Comparison of ENCODE assay signal across 9 mouse cellular contexts in genomic region chr6:135827942-135828341, GRCm38 (mm10).
DNase-seq lines count a peak whose midpoint lies in the region; ATAC-seq and TF ChIP-seq lines count a peak whose summit lies in the region.
"Had no signal": no experiment of that assay in that cellular context is flagged by ENCODE, and none has a peak within 500 bp of the region (broad histone marks: within the 10 kb centered on the region; RNA-seq: fewer than 3 reads in every experiment).

No protein-coding gene starts in this region.

- H3K36me3 ChIP-seq in heart, embryonic 11.5 days (ENCODE audit: control insufficient read depth, insufficient read depth, low read length), result no peaks in the 10 kb centered on the region
- H3K36me3 ChIP-seq in thymus, adult 2 months (ENCODE audit: control insufficient read depth, insufficient read depth, low read length), result no peaks in the 10 kb centered on the region
- no peaks in the 10 kb centered on the region for H3K36me3 ChIP-seq in lung, embryonic 14.5 days (ENCODE audit: insufficient read depth)
- H3K36me3 ChIP-seq in testis, adult 2 months (ENCODE audit: control insufficient read depth, insufficient read depth, low read length), result no peaks in the 10 kb centered on the region

- no peak for TF ChIP-seq POLR2A in thymus, adult 2 months (IDR thresholded peaks at IDR 0.05; ENCODE audit: control insufficient read depth, extremely low read depth, insufficient read depth, low read length, poor library complexity)
- no peak for TF ChIP-seq POLR2A in testis, adult 2 months (IDR thresholded peaks at IDR 0.05; ENCODE audit: control insufficient read depth, low read depth, low read length)

- no peak overlapping the region for H3K9ac ChIP-seq in heart, embryonic 11.5 days (ENCODE audit: low read depth, low read length)
- no peak overlapping the region for H3K9ac ChIP-seq in lung, embryonic 14.5 days

- no peak for ATAC-seq in heart, embryonic 11.5 days (replicated peaks; ENCODE audit: insufficient number of reproducible peaks, low FRiP score, low TSS enrichment)
- ATAC-seq in lung, embryonic 14.5 days (ENCODE audit: insufficient read depth), result no peak

- no peak for TF ChIP-seq CTCF in thymus, adult 2 months (IDR thresholded peaks at IDR 0.05; ENCODE audit: borderline replicate concordance, control insufficient read depth, extremely low read depth, insufficient read depth, low read length, poor library complexity)
- peak; percentile 86 for TF ChIP-seq CTCF in lung, embryonic 14.5 days (IDR thresholded peaks at IDR 0.05; ENCODE audit: low read depth)
- peak; percentile 22; the same call in 1 of the 2 replicates for TF ChIP-seq CTCF in testis, adult 2 months (IDR thresholded peaks at IDR 0.05; ENCODE audit: control insufficient read depth, insufficient read depth, insufficient replicate concordance, low read depth, low read length)

- no peak overlapping the region for H3K4me3 ChIP-seq in heart, embryonic 11.5 days (ENCODE audit: low read depth, low read length)
- H3K4me3 ChIP-seq in thymus, adult 2 months (ENCODE audit: control insufficient read depth, insufficient read depth, low read length), result no peak overlapping the region
- no peak overlapping the region for H3K4me3 ChIP-seq in lung, embryonic 14.5 days (ENCODE audit: low read depth, low read length)
- H3K4me3 ChIP-seq in testis, adult 2 months (ENCODE audit: control insufficient read depth, low read depth, low read length), result no peak overlapping the region
- H3K4me3 ChIP-seq: megakaryocyte, embryonic 14.5 days had no signal

- DNase-seq in heart, adult 11 months, result peak; percentile 77
- peak; percentile 19 for DNase-seq in thymus, adult 2 months
- no peak for DNase-seq in thymus, adult 18-20 months
- peak; percentile 30 to 46 for DNase-seq in cerebellum, postnatal 4 days (ENCODE audit: low spot score in 2 of 2)
- DNase-seq in heart, postnatal 14 days, result peak; percentile 24 to 72
- DNase-seq in lung, embryonic 14.5 days, result peak; percentile 84

- H3K27me3 ChIP-seq in heart, embryonic 11.5 days (ENCODE audit: control insufficient read depth, insufficient read depth, low read length), result no peaks in the 10 kb centered on the region
- no peaks in the 10 kb centered on the region for H3K27me3 ChIP-seq in thymus, adult 2 months (ENCODE audit: control insufficient read depth, insufficient read depth, low read length)
- no peaks in the 10 kb centered on the region for H3K27me3 ChIP-seq in lung, embryonic 14.5 days (ENCODE audit: insufficient read depth, low read length)
- H3K27me3 ChIP-seq in testis, adult 2 months (ENCODE audit: control insufficient read depth, insufficient read depth, low read length), result no peaks in the 10 kb centered on the region
- H3K27me3 ChIP-seq: megakaryocyte, embryonic 14.5 days had no signal

- intact Hi-C loops in heart, postnatal 14 days (cut with DNase I), result loop anchor here (1.0 to 5.0 kb wide), 2 partner anchors 384 to 581 kb away; no protein-coding TSS in a partner anchor

- WGBS in heart, embryonic 11.5 days (ENCODE audit: insufficient replicate concordance), result 18% methylated on average over 4 of the region's 4 CpGs
- 25% methylated on average over 4 of the region's 4 CpGs for WGBS in thymus, adult 2 months
- 20% methylated on average over 4 of the region's 4 CpGs for WGBS in lung, embryonic 14.5 days

- H3K27ac ChIP-seq in heart, embryonic 11.5 days (ENCODE audit: low read depth, low read length), result no peak overlapping the region
- H3K27ac ChIP-seq in thymus, adult 2 months (ENCODE audit: control insufficient read depth, insufficient read depth, low read length), result no peak overlapping the region
- H3K27ac ChIP-seq in lung, embryonic 14.5 days (ENCODE audit: low read depth), result no peak overlapping the region
- H3K27ac ChIP-seq in testis, adult 2 months (ENCODE audit: control insufficient read depth, insufficient read depth, low read depth, low read length), result no peak overlapping the region

- no peak overlapping the region for H3K4me2 ChIP-seq in heart, embryonic 11.5 days
- no peak overlapping the region for H3K4me2 ChIP-seq in lung, embryonic 14.5 days

- H3K9me3 ChIP-seq in heart, embryonic 11.5 days (replicated peaks; ENCODE audit: control insufficient read depth, low read length), result no peaks in the 10 kb centered on the region
- H3K9me3 ChIP-seq in lung, embryonic 14.5 days (ENCODE audit: low read depth, low read length), result no peaks in the 10 kb centered on the region
- H3K9me3 ChIP-seq: megakaryocyte, embryonic 14.5 days had no signal

- no peaks in the 10 kb centered on the region for H3K4me1 ChIP-seq in heart, embryonic 11.5 days (ENCODE audit: control insufficient read depth, insufficient read depth, low read length)
- H3K4me1 ChIP-seq in thymus, adult 2 months (replicated peaks; ENCODE audit: control insufficient read depth, insufficient read depth, low read length), result no peaks in the 10 kb centered on the region
- H3K4me1 ChIP-seq in lung, embryonic 14.5 days (ENCODE audit: insufficient read depth), result no peaks in the 10 kb centered on the region
- H3K4me1 ChIP-seq in testis, adult 2 months (ENCODE audit: control insufficient read depth, insufficient read depth, low read length), result no peaks in the 10 kb centered on the region; the same call in 1 of the 2 replicates
- H3K4me1 ChIP-seq: megakaryocyte, embryonic 14.5 days had no signal

Comparison
In these comparisons a context has a peak if more than half of its experiments do, and no peak if none do; other contexts are left out.
1. DNase-seq: peak in heart, adult 11 months (single experiment), thymus, adult 2 months (single experiment), cerebellum, postnatal 4 days (2 of 2), heart, postnatal 14 days (2 of 2) and lung, embryonic 14.5 days (single experiment); none in thymus, adult 18-20 months (0 of 2).